Mouse (Mus musculus): ENCODE results near the gene Irf2. TPM values are rescaled to one million over a fixed set of nuclear protein-coding genes. Genes with fewer than 3 reads are reported as not detected.

Gene Irf2
- total RNA-seq, 2 experiments from 2014 or later = 25.2 to 44.4 TPM

DNA sequence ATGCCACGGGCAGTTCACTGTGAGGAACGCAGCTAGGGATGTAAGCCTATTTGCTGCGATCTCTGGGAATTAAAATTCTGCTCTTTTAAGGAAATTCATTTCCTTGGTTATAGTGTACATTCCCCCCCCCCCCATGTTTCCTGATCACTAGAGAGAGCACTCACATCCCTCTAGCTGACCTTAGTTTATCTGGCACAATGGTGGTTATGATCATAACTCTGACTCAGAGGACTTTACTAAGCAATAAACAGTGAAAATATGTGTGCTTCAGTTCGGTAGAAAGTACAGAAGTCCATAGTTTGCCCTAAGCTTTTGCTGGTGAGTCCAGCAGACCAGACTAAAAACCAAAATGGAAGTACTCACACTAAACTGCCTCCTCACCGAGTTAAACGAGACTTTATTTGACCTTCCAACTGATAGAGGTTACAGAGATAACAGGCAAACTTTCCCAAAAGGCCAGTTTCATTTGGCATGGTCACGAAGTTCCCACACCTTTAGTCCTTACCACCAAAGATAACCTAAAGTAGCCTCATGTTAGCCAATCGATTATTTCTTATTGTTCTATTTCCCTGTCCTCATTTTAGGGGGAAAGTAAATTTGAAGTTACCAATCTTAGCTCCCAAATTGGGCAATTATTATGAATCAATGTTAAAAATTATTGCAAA is 142.4 kb downstream of the Irf2 start:
- DNase-seq = no peak

DNA sequence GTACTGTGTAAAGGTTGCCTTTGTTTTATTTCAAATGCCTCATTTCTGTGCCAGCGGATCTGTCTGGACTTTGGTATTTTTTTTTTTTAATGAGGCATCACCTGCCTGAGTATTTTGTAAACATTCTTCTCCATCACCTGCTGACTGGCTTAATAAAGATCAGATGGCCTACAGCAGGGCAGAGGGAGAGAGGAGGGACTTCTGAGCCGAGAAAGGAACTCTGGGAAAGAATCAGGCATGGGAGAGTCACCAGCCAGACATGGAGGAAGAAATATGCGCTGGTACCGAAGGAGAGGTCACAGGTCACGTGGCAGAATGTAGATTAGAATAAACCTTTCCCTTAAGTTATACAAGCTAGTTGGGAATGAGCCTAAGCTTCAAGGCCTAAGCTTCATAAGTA is 143.2 kb downstream of the Irf2 start:
- no peak for DNase-seq

DNA sequence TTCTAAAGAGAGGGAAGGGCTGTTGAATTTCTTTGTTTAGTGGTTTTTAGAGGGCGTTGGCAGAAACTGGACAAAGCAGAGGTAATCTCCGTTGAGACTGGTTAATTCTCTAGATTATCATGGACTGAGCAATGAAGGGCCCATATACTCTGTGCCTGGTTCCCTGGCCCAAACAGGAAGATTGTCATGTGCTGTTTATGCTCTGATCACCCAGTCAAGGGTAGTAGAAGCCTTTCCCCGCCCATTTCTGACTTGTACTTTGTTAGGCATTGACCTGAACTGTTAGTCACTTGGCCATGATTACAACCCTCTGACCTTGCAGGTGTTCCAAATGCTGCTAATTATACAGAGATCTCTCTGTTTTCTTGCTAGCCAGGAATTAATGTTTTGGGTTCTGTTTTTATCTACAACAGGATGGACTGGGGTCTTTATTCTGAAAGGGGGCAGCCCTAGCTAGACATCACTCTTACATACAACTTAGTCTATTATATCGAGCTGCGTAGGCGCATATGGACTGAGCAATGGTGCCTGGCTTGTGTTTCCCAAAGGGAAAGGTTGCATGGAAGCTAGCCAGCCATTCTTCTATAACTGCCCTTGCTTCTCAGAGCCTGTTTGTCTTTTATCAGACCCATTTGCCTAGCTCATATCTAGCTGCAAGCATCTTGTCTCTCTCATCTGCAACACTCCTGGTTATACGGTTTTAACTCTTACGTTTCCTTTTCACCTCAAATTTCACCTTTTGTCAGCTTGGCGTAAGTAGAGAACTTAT is 143.9 kb downstream of the Irf2 start:
- DNase-seq = no peak

DNA sequence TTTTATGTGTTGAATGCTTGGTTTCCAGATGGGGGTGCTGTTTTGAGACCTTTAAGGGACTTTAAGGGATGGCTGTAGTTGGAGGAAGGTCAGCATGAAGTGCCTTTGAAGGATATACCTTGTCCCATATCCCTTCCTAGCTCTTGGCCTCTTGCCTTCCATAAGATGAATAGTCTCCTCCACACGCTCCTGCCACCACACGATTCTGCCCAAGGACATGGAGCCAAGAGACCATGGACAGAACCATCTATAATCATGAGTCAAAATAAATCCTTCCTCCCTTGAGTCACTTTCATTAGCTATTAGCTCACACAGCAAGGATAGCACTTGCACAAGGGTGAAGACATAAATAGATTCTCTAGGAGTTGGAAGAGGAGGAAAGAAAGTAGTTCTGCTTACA is 146.3 kb downstream of the Irf2 start:
- DNase-seq = no peak

DNA sequence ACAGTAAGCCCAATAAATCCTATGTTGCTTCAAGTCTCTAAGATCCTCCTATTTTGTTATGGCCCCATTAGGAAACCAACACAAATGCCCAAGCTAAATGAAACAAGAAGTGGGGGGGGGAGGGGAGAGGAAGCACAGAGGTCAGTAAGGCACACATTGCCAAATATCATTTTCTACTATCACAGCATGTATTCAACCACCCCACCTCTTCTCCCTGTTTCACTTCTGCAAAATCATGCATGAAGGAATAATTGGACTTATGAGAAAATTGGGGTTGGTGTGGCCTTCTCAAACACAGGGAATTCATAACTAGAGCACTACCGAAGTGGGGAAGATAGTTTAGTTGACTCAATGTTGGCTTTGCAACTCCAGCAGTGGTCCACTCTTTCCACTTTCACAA is 146.7 kb downstream of the Irf2 start:
- DNase-seq = no peak

DNA sequence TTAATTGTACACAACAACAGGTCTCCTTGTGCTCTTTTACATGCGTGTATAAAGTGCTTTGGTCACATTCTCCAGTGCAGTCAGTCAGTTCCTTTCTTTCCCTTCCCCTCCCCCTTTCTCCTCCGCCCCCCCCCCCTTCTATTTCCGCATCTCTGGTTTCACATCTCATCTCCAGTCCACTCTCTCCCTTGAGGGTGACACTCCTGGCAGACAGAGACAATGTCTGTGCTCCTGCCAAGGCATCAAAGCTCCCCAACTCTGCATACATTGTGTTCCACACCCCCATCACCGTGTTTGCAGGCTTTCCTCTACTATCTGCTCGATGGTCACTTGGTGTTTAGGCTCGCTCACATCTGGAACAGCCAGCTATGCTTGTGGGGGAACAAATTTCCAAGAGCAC is 147.9 kb downstream of the Irf2 start:
- no peak for DNase-seq

DNA sequence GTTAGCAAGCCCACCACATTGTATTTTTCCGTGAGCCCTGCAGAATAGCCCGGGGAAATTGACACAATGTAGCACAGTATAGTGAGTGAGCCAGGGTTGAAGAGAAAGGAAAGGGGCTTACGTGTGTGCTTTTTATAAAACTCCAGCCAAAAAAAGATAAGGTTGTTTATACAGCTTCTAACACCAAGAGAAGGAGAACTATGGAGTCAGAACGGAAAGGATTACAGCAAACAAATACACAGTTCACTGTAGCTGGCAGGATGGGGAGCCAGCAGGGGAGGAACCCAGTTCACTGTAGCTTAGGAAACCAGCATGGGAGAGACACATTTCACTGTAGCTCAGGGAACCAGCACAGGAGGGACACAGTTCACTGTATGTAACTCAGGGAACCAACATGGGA is 149.0 kb downstream of the Irf2 start:
- no peak for DNase-seq

DNA sequence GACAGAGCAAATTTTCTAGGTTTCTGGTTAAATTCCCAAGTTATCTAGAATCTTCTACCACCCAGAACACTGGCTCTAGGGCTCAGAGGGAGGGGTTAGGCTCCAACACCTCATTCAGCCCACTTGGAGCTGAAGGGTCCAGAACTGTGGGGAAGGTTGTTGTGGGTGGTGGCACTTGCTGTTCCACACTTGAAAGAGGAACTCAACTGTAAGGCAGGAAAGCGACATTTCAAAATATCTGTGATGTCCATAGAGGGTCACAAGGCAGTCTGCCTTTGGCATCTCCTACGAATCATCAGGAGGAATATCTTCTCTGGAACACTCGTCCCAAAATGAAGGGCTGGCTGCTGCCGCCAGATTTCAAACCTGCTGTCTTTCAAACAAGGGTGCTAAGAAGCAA is 150.7 kb downstream of the Irf2 start:
- no peak for DNase-seq

DNA sequence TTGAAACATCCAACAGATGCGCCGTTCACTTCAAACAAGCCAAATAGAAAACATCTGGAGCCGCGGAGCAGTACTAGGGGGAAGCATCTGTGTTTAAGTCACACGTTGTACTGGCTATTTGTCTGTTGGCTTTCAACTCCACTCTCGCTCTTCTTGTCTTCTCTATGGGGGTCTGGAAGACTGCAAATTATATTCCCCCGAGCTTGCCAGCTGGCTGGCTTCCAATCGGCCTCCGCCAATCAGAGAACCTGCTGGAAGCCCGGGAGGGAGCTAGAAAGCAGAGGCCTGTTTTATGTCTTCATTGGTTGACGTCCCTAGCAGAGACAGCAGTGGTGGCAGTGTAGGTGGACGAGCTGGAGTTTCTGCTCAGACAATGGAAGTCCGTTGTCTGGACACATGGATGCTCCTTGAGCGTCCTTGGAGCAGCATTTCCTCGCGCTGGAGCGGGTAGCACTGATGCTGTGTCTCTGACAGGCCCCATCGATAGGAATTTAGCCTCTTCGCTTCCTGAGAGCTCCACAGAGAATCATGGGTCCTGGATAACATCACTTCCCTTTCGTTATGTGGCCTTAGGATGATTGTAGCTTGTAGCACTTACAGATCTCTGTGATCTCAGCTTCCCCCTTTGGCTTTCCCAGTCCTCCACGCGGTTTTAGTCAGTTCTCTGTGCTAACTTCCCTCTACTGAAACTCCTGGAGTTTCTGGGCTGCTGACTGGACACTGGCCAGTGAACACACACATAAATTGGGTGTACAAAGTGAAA is 153.2 kb downstream of the Irf2 start:
- peak; percentile 57 for DNase-seq

DNA sequence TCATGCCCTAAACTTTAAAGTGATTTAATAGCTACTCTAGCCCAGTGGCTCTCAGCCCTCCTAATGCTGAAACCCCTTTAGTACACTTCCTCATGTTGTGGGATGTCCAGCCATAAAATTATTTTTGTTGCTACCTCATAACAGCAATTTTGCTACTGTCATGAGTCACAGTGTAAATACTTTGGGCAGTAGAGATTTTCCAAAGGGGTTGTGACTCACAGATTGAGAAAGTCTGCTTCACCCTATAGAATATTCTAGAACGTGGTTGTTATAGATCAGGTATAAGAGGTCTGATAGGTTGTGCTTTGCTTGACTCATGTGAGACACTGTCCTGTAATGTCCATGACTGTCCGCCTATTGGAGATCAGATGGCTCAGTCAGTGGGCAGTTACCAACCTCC is 154.9 kb downstream of the Irf2 start:
- no peak for DNase-seq

DNA sequence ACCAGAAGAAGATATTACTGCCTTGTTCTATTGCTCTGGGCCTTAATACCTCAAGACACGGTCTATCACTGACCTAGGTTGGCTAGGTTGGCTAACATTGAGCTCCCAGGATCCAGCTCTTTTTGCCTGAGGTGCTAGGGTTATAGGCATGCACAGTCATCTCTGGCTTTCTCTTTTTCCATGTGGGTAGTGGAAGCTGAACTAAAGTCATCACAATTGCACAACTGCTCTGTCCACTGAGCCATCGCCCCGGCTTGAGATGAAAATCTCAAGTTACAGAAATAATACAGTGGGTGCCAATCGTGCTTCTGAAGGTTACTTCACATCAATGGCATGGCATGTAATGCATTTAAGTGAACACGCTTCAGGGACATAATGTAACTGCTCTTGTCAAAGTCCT is 156.5 kb downstream of the Irf2 start:
- no peak for DNase-seq

DNA sequence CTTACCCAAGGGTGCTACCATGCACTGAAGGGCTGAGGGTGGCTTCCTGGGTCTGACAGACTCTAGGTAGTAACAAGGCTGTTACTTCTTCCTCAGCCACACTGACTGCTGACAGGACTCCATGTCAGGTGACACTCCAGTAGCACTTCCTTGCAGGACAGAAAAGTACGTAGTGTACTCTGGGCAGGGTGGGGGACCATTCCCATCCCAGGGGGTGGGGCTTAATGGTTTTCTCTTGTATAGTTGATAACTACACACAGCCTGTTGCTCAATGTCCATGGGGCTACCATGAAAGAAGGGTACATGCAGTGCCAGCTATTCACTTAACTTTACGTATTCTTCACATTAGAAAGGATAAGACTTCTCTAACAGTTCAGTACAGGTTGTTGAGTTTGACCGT is 157.2 kb downstream of the Irf2 start:
- no peak for DNase-seq

Other genes with a start within 250 kb of the Irf2 start
- gene Cenpu, start 187.7 kb upstream of the Irf2 start, total RNA-seq (2021) = 1 to 10 TPM; 2.1 to 2.5 TPM
- gene Primpol, start 122.5 kb upstream of the Irf2 start, total RNA-seq (2021) = 1 to 10 TPM; 5.1 TPM
- gene Casp3, start 122.4 kb upstream of the Irf2 start, total RNA-seq (2021) = 10 to 100 TPM; 13.1 to 18.4 TPM
- 1 to 10 TPM in 1 of 2 experiments, under 1 TPM in 1; 0.70 to 2.7 TPM for gene Enpp6, start 247.2 kb downstream of the Irf2 start, total RNA-seq (2021)

Data from gastrocnemius, postnatal 10 days (tissue).